Mouse (Mus musculus) MN1 (cell line): Measurements from ENCODE around the gene Synpo2l.
"Not testable (repeated sequence)": the region's sequence is repeated elsewhere in the genome, so short reads cannot be mapped to it uniquely, and the experiment has no call there.

Experiments
- DNase-seq: peaks from one replicate; pipeline ENCODE4 v3.0.0-alpha.2; 2016; ENCODE audit warnings: low spot score

The Synpo2l gene

GRCm38 (mm10) chr14:20640644-20641437 lies 27.3 kb downstream of the Synpo2l start, which contains the start of gene Usp54:
Usp54 (minus strand) TSS chr14:20641063.
- peak; percentile 97 for DNase-seq

- peak; percentile 37 for DNase-seq
These were observed 28.1 kb downstream of the Synpo2l start for GRCm38 (mm10) chr14:20639918-20640619.

- no peak for DNase-seq
These were observed 29.5 kb downstream of the Synpo2l start for GRCm38 (mm10) chr14:20638702-20639101.

DNA sequence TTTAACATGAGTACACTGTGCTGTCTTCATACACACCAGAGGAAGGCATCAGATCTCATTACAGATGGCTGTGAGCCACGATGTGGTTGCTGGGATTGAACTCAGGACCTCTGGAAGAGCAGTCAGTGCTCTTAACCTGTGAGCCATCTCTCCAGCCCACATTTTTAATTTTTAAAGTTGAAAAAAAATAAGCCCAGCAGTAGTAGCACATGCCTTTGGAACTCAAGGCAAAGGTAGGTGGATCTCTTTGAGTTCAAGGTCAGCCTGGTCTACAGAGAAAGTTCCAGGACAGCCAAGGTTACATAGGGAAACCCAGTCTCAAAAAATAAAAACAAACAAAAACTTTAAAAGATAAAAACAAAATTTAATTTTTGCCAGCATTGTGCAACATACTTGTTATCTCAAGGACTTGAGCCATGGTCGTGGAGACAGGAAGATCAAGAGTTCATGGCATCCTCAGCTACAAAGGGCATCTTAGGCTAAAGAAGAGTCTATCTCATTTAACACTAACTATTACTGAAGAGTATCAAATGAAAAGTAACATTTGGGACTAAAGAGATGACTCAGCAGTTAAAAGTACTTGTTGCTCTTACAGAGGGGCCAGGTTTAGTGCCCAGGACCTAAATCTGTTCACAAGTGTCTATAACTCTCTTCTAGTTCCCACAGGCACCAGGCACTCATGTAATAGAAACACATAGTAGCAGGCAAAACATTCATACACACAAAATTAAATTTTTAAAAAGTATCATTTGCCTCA lies 30.2 kb downstream of the Synpo2l start:
- no peak for DNase-seq

DNA sequence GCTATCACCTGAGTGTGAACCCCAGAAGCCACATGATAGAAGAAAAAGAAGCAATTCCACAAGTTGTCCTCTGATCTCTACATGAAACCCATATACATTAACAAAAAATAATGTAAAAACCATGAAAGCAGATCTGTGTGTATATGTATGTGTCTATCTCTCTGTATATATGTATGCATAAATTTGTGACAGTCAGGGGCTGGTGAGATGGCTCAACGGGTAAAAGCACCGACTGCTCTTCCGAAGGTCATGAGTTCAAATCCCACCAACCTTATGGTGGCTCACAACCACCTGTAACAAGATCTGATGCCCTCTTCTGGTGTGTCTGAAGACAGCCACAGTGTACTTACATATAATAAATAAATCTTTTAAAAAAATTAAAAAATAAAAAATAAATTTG lies 31.2 kb downstream of the Synpo2l start:
- DNase-seq: not testable (repeated sequence)

- DNase-seq: no peak
These were observed 32.6 kb downstream of the Synpo2l start for GRCm38 (mm10) chr14:20635546-20635945.

DNA sequence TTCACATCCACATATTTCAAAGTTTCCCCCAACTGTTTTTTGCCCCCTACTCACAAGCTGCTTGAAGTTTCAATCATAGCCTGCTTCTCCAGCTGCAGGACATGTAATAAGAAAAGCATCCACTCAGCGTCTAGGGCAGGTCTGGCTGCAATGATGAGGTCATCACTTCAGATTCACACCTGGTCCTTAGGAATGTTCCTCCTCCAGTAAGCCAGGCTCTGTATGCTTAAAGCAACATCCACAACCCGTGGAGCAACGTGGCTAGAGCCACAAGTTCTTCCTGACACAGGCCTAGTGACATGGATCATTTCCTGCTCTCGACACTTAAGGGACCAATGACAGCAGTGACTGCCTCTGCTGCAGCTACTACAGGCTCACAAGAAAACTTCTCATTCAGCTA lies 36.9 kb downstream of the Synpo2l start:
- DNase-seq: no peak

GRCm38 (mm10) chr14:20626971-20627370 lies 41.2 kb downstream of the Synpo2l start:
- DNase-seq: no peak

- no peak for DNase-seq
These were observed 41.7 kb downstream of the Synpo2l start for GRCm38 (mm10) chr14:20626447-20626846.

GRCm38 (mm10) chr14:20622907-20623306 lies 45.2 kb downstream of the Synpo2l start:
- no peak for DNase-seq

GRCm38 (mm10) chr14:20622412-20622811 lies 45.7 kb downstream of the Synpo2l start:
- DNase-seq: no peak

DNA sequence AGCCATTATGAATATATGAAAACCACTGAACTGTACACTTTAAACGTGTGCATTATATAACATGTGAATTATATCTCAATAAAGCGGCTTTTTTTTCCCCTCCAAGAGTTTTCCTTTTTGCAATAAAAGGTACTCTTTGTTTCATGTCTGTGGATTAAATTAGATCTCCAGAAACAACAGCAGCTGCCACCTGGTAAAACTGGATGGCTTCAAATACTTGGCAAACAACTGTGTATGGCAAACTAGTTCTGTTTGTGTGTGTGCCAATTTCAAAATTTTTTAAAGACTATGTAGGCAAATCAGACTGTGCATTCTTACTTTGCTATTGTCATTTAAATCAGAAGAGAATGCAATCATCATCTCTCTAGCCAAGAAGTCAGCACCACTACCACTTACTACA lies 46.3 kb downstream of the Synpo2l start:
- no peak for DNase-seq

DNA sequence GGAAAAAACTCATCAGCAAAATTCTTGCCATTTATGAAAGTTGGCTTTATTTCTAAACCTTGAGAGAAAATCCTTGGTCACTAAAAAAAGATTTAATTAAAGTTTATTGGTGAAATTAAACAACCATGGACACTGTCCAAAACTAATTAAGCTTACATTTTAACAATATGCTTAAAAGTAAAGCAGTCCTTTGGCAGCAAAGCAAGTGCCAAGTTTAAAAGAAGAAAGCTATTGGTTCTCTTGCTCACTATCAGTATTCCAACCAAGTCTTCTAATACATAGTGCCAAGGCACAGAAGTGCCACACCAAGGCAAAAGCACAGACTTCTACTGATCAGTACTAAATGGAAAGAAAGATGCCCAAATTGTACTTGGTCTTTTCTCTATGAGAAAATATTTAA lies 49.0 kb downstream of the Synpo2l start:
- DNase-seq: no peak

DNA sequence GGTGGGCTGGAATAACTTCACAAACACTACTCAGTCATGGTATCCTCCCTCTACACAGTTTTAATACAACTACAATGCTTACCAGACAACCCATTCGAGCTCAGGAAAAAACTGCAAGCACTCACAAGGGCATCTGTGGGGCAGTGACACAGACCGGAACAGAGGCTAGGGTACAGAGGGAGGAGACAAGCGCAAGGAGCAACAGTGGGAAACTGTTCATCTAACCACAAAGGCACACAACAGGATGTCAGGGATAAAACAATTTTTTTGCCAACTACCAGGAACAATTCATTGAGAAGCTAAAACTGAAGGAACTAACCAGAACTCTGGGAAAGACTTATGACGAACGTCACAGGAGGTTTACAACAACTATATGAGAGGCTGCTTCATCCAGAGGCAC lies 49.9 kb downstream of the Synpo2l start:
- DNase-seq: no peak

- no peak for DNase-seq
These were observed 51.7 kb downstream of the Synpo2l start for GRCm38 (mm10) chr14:20616421-20616820.

GRCm38 (mm10) chr14:20615075-20615474 lies 53.1 kb downstream of the Synpo2l start:
- DNase-seq: no peak

DNA sequence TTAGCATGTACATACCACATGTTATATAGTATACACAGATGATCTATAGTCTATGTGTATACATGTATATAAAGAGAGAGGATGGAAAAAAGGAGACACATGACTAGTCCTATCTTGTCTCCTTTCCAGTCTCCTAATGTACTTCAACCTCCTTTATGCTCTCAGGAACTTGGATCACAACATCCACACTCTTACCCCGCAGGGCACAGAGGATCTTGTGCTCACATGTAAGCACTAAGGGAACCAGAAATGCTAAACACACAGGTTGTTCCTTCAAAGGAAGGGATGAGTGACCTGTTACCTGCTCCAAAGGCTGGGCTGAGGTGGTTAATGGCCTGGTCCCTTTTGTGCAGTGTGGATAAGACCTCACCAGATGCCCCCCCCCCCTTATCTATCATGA lies 55.3 kb downstream of the Synpo2l start:
- no peak for DNase-seq

DNA sequence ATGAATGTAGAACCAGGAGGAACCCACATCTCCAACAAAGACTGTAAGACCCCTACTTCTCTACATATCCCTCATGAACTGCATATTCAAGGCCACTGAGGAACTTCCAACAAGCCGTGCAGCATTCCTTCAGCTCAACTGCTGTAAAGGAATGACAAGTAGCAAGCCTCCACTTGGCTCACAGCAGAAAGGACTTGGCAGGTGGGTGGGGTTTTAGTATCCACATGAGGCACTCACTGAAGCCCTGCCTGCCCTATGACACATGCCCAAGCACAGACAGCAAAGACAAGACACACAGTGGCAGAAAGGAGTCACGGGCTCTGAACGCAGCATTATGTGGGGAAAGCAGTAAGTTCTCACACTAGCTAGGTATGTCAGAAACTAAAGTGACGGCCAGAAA lies 58.0 kb downstream of the Synpo2l start:
- DNase-seq: no peak

- DNase-seq: no peak
These were observed 58.6 kb downstream of the Synpo2l start for GRCm38 (mm10) chr14:20609519-20609918.
